Mouse (Mus musculus) urinary bladder, adult 18-20 months (tissue): ENCODE results near the gene Rasgrp1.

Experiments
- DNase-seq, 2 experiments: peaks; one replicate each; pipeline ENCODE4 v3.0.0; 2022; ENCODE audit warnings: low spot score in 2 of 2, mixed read lengths in 2 of 2

Rasgrp1 gene

GRCm38 (mm10) chr2:117331634-117332033 is 11.2 kb downstream of the Rasgrp1 start:
- no peak for DNase-seq

DNA sequence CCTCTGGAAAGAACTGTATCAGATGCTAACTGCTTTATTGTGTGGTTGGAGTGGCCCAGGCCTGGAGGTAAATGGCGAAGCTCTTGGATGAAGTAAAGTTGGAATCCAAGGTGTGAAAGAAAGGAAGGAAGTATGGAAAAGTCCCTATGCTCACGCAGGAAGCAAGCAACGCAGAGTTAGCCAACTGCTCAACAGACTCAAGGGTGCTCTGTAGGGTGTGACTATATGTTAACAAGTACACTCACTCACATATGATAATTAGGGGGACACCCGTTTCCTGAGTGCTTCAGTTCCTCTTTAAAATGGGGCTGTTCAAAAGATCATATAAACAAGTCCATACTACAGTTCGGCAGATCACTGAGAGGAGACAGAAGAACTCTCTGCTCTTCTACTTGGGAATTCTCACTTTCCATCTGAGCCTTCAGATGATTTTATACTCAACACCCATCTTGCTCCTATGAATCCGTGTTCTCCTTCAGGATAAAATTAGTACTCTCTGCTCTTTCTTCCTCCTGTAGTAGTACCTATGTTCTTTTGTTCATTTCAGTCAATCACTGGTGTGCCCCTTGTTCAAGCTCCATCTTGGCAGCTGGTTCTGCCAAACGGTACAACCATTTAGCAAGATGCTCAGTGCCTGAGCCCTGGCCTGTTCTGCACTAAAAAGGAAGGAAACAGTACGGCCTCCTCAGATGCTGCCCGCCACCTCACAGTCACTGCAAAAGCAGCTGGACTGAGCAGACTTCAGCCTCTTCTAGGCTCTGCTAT is 14.1 kb downstream of the Rasgrp1 start:
- DNase-seq = no peak

DNA sequence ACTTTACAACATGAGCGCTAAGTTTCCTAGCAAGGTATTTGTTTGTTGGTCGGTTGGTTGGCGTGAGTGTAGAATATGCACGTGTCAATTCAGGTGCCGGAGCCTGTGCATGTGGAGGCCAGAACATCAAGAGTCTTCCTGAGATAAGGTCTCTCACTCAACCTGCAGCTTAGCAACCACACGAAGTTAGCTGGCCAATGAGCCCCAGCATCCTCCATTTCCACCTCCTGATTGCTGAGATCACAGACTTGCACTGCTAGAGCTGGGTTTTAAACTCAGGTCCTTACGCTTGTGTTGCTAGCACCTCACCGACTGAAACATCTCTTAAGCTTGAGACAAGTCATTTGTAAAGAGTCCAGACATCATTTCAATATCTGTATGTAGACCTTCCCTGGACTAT is 20.4 kb downstream of the Rasgrp1 start:
- no peak for DNase-seq

DNA sequence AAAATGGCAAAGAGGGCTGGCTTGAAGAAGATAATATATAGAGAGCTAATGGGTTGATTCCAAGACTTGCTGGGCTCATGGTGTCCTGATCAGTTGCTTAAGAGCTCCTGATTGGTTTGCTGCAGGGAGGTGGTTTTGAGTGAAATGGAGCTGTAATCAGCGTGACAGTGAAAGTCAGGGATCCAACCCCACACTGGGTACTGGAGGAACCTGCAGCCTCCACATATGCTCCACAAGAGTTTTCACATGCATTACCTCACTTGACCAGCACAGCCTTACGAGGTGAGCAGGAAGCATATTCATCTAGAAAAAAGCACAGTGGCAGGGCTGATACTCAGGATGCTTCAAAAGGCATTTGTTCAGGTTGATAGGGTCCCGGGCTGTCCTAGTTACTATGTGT is 21.6 kb downstream of the Rasgrp1 start:
- DNase-seq = no peak

DNA sequence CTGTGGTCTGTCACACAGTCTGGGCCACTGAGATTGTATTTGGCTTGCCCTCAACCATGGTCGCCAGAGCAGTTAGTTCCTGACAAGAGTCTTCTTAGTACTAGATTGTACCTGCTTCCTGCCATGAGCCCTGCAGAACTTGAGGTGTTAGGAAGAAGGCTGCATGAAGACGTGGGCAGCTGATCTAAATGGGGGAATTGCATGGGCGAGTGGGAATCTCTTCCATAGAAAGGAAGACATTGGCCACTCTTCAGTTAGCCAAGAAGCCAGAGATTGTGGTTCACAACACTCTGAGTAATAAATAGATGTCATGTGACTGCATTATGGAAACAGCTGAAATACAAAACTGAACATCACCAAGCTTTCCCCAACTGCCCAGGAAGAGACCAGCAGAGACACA is 23.8 kb downstream of the Rasgrp1 start:
- DNase-seq = no peak

- DNase-seq = no peak
Measured at GRCm38 (mm10) chr2:117313586-117314235, 29.1 kb downstream of the Rasgrp1 start.

- DNase-seq = peak in 1 of 2 experiments; percentile 3
Measured at GRCm38 (mm10) chr2:117312441-117312895, 30.3 kb downstream of the Rasgrp1 start.

GRCm38 (mm10) chr2:117312030-117312429 is 30.8 kb downstream of the Rasgrp1 start:
- no peak for DNase-seq

DNA sequence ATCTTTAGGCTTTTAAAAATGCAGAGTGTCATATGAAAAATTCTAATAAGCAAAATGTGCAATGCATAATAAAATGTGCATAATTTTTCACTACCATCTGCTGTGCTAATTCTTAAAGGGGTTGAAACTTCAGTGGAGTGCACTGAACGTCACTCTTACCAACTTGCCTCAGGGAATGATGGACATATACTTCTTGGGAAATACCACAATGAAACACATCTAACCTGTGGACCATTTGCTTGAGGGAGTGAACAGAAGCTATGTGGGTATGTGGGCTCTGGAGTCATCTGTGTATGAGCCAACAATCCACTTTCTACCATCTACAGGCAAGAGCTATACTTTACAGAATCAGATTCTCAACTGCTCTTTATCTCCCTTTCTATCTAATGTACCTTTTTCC is 31.5 kb downstream of the Rasgrp1 start:
- no peak for DNase-seq

- DNase-seq = no peak
Measured at GRCm38 (mm10) chr2:117309046-117309445, 33.8 kb downstream of the Rasgrp1 start.

DNA sequence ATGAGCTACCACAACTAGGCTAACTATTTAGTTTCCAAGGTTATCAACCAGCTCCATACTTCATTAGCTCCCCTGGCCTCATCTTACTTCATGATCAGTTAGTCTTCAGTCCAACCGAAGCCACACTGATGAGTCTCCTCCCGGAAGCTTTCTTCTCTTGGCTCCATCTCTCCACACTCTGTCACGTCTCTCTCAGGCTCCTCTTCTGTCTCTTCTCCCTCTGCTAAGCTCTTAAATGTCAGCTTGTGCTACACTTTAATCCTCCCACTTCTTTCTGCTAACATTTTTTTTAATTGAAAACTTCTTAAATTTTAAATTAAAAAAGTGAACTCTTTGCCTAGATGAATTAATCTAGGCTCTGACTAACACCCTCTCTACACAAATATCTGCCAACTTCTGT is 34.8 kb downstream of the Rasgrp1 start:
- no peak for DNase-seq

DNA sequence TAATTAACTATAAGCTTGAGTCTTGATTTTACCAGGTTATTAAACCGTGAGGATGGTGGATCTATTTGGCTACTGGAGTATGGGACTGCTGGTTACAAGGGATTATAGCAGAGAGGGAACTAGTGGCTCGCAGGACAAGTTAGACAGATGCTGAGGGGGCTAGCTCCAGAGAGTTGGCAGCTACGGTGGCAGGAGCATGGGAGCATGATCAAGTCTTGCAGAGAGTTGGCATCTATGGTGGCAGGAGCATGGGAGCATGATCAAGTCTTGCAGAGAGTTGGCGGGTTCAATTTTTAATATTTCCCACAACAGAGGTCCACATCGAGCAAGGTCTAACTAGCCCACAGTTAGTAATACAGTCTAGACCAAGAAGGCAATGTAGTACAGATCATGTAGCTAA is 37.9 kb downstream of the Rasgrp1 start:
- DNase-seq = no peak

DNA sequence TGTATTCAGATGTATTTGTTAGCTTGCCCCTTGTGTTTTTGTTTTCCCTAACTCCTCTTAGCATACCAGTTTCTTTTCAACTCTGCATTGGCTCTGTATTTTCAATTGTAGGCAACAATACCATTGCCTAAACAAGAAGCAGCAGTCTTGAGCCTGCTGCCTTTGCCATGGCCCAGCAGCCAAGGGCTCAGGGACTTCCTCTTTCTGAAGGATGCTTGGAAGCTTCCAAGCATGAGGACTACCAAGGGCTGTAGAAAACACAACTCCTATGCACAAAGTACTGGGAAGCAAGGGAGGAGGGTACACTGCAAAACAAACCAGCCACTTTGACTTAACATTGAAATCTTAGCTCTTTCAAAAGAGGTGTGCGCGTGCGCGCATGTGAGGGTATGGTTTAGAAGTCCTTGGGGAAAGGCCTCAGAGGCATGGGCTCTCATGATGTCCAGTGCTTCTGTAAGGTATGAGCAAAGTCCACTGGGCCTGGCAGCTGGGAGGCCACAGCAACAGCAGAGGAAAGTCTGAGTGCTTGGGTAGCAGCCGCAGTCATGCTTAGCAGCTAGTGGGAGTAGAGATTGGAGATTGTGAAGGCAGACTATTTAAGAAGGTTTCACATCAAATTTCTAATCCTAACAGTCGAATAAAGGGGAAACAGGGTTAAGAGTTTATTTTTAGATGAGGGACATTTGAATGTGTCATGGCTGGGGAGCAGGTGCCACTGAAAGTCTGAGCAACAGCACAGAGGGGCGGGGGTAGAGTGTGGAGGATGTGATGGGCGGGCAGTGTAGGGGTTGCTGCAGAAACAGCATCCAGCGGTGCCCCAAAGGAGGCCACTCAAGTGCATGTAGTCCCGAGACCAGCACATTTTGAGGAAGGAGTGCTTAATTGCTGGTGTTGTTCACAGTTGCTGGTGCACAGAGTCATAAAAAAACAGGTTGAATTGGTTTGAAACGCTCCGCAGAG is 39.1 kb downstream of the Rasgrp1 start:
- no peak for DNase-seq

DNA sequence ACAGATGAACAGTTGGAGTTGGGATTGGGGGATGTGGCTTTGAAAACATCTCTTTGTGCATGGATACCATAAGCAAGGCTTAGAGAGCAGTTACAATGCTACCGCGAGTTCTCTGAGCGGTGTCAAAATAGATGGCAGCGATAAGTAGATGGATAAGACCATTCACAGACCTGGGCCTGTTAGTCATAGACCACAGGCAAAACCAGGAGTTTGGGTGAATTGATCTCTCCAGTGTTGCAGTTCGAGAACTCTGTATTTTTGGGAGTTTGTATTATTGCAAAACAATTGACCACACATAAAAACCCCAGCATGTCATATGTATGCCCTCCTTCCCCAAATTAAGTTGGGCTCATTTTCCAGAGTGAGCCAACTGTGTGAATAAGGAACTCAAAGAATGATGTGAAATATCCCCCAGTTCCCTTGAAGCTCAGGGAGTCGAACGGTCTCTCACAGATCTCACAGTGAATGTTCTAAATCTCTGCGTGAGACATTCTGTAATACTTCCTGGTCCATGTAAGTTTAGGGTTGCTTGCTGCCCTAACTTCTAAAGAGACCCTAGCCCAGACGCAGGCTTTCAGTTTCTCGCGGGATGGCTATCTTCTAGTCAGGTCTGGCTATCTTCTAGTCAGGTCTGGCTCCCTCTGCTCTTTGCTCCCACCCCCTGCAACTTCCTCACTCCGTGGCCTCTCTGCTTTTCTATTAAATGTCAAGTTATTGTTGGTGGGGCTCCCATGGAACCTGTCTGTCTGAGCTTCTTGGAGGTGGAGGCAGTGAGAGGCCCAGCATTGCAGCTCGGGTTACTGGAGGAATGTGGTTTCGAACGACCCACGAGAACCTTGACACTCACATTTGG is 43.0 kb downstream of the Rasgrp1 start:
- no peak for DNase-seq

DNA sequence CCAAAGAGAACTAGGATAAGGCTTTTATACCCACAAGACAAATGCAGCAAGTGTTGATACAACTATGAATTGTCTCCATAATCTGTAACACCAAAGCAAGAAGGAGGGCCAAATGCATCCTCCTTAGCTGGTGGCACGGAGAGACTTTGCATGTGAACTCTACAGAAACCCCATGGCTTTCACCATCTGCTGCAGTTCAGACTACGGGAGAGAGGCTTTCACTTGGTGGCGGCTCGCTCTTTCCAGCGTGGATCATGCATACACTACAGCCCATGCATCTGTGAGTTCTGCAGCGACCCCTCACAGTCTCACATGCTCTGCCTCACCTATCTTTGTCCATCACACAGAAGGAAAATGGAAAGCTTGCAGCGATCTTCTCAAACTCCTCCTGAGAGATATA is 54.5 kb downstream of the Rasgrp1 start:
- no peak for DNase-seq

DNA sequence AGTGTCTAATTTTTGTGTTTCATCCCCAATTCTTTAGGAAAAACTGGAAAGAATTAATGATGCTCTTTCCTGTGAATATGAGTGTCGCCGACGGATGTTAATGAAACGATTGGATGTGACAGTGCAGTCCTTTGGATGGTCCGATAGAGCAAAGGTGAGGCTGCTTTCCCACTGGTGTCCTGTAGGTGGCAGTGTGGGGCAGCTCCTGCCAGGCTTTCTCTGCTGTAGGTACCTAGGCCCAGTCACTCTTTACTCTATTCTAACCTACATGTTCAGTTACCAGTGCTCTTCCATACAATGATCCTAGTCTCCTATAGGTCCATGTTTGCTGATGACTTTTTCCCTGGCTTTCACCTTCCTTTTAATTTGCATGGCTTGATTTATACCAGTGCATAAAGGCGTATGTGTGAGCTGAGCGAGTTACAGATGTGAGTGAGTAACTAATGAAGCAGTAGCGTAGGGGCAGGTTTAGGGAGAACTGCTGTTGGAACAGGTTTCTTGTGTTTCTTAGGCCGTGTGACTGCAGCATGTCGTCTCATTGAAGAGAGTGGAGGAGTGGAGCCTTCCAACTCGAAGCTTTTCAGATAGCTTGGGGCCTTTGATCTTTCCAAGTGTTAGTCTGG is 78.9 kb downstream of the Rasgrp1 start:
- DNase-seq = peak; percentile 15 to 38

- DNase-seq = no peak
Measured at GRCm38 (mm10) chr2:117262184-117262583, 80.6 kb downstream of the Rasgrp1 start.

GRCm38 (mm10) chr2:117257617-117258016 is 85.2 kb downstream of the Rasgrp1 start:
- no peak for DNase-seq

GRCm38 (mm10) chr2:117255415-117255814 is 87.4 kb downstream of the Rasgrp1 start:
- DNase-seq = no peak

- DNase-seq = no peak
Measured at GRCm38 (mm10) chr2:117250001-117250510, 92.7 kb downstream of the Rasgrp1 start.
